Mouse (Mus musculus) WW6 (cell line): ENCODE results near the gene Hnrnpa0.
"Not testable (repeated sequence)": the region's sequence is repeated elsewhere in the genome, so short reads cannot be mapped to it uniquely, and the experiment has no call there.

ENCODE experiments used
- DNase-seq: peaks from one replicate; pipeline ENCODE4 v3.0.0-alpha.2; 2013; ENCODE audit warnings: low read depth, low spot score

The Hnrnpa0 gene

GRCm38 (mm10) chr13:58128396-58128767, at the start of gene Hnrnpa0:
TSS of gene Hnrnpa0 (minus strand) at chr13:58128556.
- DNase-seq = no peak

DNA sequence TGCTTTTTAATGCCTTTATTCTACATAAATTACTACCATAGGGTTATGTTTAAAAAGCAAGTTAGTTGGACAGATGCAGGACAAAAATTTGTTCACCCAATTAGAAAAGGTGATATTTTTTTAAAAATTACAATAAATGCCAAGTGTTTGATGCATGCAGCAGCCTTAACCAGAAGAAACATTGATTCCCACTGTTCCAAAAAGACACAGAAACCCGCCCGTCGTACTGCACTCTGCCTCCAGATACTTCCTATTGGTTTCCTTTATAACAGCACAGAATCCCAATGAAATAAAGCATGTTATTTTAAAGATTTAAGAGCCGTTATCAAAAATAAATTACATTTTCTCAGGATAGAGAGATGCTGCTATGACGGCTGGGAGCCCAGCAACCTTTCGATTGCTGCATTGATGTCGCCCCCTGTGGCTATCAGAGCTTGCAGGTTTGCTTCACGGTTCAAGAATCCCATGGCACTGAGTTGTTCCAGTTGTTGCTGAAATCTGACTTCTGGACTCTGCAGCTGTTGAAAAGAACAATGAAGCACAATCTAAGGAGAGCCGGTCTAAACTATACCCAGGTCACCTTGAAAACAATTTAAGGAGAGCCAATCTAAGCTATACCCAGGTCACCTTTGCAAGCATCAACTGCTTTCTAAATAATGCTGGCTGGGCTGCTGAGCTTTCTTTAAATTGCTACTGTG, 49.3 kb upstream of the Hnrnpa0 start:
- DNase-seq = no peak

DNA sequence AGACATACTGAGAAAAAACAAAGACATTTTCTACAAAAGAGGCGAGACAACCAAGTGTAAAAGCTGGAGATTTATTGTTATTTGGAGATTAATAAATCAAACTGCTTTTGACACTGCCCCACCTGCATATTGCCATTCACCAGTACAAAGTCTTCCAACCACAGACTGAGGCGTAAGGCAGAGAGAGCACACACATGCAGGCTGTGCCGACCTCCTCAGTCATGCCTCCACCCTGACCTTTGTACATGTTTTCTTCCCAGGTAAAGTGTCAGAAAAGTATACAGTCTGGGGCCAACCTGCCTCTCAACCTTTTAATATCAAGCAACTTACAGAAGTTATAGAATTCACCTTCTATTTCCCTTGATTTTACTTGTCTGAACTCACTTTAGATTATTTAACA, 47.7 kb upstream of the Hnrnpa0 start:
- no peak for DNase-seq

DNA sequence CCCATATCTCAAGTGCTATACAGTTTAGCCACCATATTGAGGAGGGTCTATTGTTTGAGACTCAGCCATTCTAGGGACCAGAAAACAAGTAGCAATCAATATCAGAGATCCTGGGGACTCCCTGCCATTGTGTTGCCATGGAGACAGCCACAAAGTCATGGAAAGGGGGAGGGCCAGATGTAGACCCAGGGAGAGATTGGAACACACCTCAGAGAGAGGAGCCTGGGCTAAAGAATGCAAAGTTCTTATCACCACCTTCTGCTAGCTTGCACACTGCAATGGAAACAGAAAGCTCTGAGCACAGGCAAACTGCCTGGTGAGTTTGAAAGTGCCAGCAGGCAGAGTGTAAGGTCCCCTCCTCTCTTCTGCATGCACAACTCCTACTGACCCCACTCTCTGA, 39.8 kb upstream of the Hnrnpa0 start:
- DNase-seq = no peak

- no peak for DNase-seq
Observed at GRCm38 (mm10) chr13:58163343-58163742, 35.0 kb upstream of the Hnrnpa0 start.

- DNase-seq = no peak
Observed at GRCm38 (mm10) chr13:58160761-58161160, 32.4 kb upstream of the Hnrnpa0 start.

DNA sequence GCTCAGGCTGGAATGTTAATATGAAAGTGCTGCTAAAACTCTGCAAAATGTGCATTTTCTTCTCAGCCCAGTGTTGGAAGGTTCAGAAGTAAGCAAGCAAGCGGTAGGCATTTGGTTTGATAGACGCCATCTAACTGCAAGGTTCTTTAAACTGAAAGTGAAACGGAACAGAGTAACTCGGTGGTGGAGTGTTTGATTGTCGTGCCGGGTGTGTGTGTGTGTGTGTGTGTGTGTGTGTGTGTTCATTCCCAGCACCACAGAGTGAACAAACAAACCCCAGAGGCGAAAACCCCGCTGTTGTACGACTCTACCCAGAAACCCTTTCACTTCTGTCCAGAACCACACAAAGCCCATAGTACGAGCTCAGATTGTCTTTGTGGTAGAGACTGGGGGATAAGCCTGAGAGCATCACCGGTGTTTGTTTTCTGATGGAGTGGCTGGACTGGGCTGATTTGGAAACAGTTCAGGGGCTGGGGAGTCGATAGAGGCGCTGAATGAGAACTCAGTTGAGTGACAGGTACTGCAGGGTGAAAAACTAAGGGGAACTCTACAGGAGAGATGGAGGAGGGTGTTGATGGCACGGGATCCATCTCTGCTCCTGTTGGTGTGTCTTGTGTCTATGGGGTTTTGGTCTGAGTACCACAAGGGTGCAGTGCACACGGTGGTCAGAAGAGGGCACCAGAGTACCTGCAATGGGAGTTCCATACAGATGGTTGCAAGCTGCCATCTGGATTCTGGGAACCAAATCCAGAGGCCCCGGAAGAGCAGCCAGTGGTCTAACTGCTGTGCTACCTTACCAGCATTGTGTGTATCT, 29.9 kb upstream of the Hnrnpa0 start:
- peak; percentile 87 for DNase-seq

- peak; percentile 39 for DNase-seq
Observed at GRCm38 (mm10) chr13:58157447-58158098, 29.2 kb upstream of the Hnrnpa0 start, which contains the start of gene Idnk. TSS of gene Idnk (plus strand) at chr13:58157649.

- DNase-seq = no peak
Observed at GRCm38 (mm10) chr13:58157036-58157435, 28.7 kb upstream of the Hnrnpa0 start.

DNA sequence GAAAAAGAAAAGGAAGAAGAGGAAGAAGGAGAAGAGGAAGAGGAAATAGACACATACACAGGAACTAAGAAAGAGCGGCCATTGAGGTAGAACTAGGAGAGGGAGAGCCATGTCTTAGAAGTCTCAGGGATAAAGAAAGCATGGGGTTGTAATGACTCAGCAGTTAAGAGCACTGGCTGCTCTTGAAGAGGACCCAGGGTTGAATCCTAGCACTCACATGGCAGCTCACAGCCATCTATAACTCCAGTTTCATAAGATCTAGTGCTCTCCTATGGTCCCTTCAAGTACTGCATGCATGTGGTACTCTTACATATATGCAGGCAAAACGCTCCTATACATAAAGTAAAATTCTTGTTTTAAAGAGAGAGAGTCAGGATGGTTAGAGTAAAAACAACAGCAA, 27.7 kb upstream of the Hnrnpa0 start:
- no peak for DNase-seq

DNA sequence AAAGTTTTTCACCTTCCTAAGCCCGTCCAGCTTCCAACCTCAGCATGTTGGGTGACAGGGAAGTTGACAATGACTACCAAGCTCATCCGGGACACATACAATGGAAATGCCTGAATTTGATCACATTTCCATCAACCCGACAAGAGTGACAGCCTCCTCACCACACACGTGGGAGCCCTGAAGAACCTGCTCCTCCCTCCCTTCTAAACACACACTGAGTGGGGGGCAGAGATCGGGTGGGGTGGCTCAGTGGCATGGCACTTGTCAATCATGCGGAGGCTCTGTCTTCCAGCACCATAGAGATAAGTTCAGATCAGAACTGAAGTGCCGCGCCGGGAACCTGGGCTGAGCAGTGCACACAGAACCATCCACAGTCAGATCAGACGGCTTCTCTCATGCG, 22.1 kb upstream of the Hnrnpa0 start:
- DNase-seq = no peak

- no peak for DNase-seq
Observed at GRCm38 (mm10) chr13:58149629-58150028, 21.3 kb upstream of the Hnrnpa0 start.

- no peak for DNase-seq
Observed at GRCm38 (mm10) chr13:58149033-58149558, 20.7 kb upstream of the Hnrnpa0 start.

GRCm38 (mm10) chr13:58148256-58148831, 20.0 kb upstream of the Hnrnpa0 start:
- DNase-seq = peak; percentile 70

- DNase-seq = no peak
Observed at GRCm38 (mm10) chr13:58147760-58148159, 19.4 kb upstream of the Hnrnpa0 start.

DNA sequence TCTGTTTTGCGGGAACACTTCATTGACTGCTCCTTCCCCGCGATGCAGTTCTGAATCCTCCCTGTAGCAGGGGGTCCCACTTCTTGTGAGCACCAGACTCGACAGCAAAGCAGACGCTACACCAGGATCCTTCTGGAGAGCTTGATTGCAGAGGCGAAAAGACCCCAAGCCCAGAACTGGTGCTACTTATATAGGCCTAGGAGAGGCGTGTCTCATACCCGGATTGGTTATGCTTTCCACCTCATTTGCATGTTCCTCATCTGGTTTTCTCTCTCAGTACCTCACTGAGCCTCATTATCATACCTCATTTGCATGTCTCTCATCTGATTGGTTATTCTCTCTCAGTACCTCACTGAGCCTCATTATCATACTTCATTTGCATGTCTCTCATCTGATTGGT, 18.2 kb upstream of the Hnrnpa0 start:
- not testable (repeated sequence) for DNase-seq

DNA sequence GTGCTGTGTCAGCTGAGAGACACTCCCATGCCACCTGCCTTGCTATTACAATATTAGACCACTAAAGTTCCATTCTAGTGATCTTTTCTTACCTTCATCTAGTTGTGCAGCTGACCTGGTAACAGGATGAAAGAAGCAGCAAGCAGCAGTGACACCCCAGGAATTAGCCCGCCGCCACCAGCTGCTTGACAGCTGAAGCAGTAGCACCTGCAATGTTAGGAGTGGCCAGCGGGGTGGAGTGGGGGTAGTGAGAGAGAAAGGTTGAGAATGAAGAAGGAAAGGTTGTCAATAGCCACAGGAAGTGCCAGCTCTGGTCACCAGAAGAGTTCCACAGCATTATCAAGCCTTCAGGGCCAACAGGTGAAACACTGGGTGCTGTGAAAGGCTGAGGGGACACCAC, 3.3 kb upstream of the Hnrnpa0 start:
- DNase-seq = no peak

GRCm38 (mm10) chr13:58129687-58130246, 1.4 kb upstream of the Hnrnpa0 start:
- no peak for DNase-seq

DNA sequence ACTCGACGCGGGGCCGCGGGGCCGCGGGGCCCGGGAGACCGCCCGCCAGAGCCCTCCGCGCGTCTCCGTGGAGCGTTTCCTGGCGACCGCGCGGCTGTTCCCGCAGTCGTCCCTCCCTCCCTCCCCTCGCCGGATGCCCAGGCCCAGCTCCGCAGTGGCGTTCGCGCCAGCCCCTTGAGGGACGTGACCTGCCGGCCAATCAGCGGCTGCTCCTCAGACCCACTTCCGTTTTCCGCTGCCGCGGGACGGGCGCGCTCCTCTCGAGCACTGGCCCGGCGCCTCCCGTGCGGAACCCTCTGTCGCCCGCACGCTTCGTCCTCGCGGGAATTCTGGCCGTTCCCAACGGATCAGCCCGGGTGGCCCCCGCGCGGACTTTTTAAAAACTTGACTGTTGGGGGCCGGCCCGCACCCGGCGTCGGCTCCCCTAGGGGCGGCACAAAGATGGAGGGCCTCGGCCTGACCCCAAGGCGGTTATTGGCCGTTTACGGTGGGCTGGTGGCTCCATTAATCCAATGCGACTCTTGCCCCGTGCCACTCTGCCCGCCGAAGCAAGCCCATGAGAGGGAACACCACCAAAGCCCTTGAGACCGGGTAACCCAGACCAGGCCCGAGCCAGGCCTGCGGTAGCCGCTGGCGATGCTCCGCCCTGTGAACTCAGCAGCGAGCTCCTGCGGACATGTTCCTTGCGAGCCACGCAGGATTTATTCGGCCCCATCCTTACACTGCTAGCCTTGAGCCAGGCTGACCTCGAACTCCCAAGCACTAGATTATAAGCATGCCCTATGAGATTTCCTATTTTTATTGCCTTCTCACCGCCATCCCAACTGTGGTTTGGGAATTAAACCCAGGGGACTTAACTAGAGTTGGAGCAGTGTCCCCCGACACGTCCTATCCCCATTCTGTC, 664 bp upstream of the Hnrnpa0 start:
- no peak for DNase-seq

GRCm38 (mm10) chr13:58127766-58128361, 492 bp downstream of the Hnrnpa0 start:
- no peak for DNase-seq
